Mouse (Mus musculus): ENCODE measurements around the gene Akap9. TPM values are rescaled to one million over a fixed set of nuclear protein-coding genes. Genes with fewer than 3 reads are reported as not detected.

Akap9 gene
- polyA plus RNA-seq, 1 experiment from 2014 or later = 69.8 TPM

- peak overlapping the region; percentile 87 for H3K4me2 ChIP-seq
- H3K27me3 ChIP-seq (replicated peaks; ENCODE audit: control insufficient read depth, insufficient read depth, low read length) = no peaks in the 10 kb centered on the region
- H3K4me3 ChIP-seq (ENCODE audit: low read depth, low read length) = peak overlapping the region; percentile 91
- peak; percentile 69 for ATAC-seq (replicated peaks; ENCODE audit: low FRiP score)
- H3K9me3 ChIP-seq (ENCODE audit: control insufficient read depth, low read length) = no peaks in the 10 kb centered on the region
- peak; percentile 63 for DNase-seq (ENCODE audit: low spot score)
- H3K9ac ChIP-seq (ENCODE audit: low read depth, low read length) = peak overlapping the region; percentile 97
- no peaks in the 10 kb centered on the region for H3K36me3 ChIP-seq (ENCODE audit: control insufficient read depth, insufficient read depth, low read length)
- peak overlapping the region; percentile 70; the same call in 1 of the 2 replicates for H3K27ac ChIP-seq (ENCODE audit: low read depth, low read length)
- H3K4me1 ChIP-seq (replicated peaks; ENCODE audit: control insufficient read depth, insufficient read depth, low read length) = peaks cover 9% of the 10 kb centered on the region
- 1% methylated on average over 12 of the region's 12 CpGs for WGBS
Observed at GRCm38 (mm10) chr5:3928690-3929046, 814 bp downstream of the Akap9 start.

GRCm38 (mm10) chr5:3930760-3931159 is 2.9 kb downstream of the Akap9 start:
- Histone ChIP-seq H3K27me3 (replicated peaks; ENCODE audit: control insufficient read depth, insufficient read depth, low read length) (no peaks in the 10 kb centered on the region), H3K4me1 (replicated peaks; ENCODE audit: control insufficient read depth, insufficient read depth, low read length) (peaks cover 9% of the 10 kb centered on the region)
- WGBS = 80% methylated on average over 5 of the region's 5 CpGs

GRCm38 (mm10) chr5:3931636-3932035 is 3.8 kb downstream of the Akap9 start:
- H3K4me3 ChIP-seq (ENCODE audit: low read depth, low read length) = no peak overlapping the region
- H3K4me1 ChIP-seq (replicated peaks; ENCODE audit: control insufficient read depth, insufficient read depth, low read length) = peaks cover 11% of the 10 kb centered on the region
- H3K27me3 ChIP-seq (replicated peaks; ENCODE audit: control insufficient read depth, insufficient read depth, low read length) = no peaks in the 10 kb centered on the region
- no peak overlapping the region for H3K9ac ChIP-seq (ENCODE audit: low read depth, low read length)
- DNase-seq (ENCODE audit: low spot score) (no peak), ATAC-seq (replicated peaks; ENCODE audit: low FRiP score) (no peak)
- WGBS = 87% methylated on average over 3 of the region's 3 CpGs
- no peaks in the 10 kb centered on the region for H3K9me3 ChIP-seq (ENCODE audit: control insufficient read depth, low read length)
- H3K4me2 ChIP-seq = no peak overlapping the region
- no peak overlapping the region for H3K27ac ChIP-seq (ENCODE audit: low read depth, low read length)
- no peaks in the 10 kb centered on the region for H3K36me3 ChIP-seq (ENCODE audit: control insufficient read depth, insufficient read depth, low read length)

More at GRCm38 (mm10) chr5:3930760-3931159, 2.9 kb downstream of the Akap9 start:
- ATAC-seq (replicated peaks; ENCODE audit: low FRiP score) (no peak), DNase-seq (ENCODE audit: low spot score) (no peak)
- Histone ChIP-seq H3K9me3 (ENCODE audit: control insufficient read depth, low read length) (no peaks in the 10 kb centered on the region), H3K9ac (ENCODE audit: low read depth, low read length) (no peak overlapping the region), H3K4me2 (no peak overlapping the region), H3K27ac (ENCODE audit: low read depth, low read length) (no peak overlapping the region), H3K36me3 (ENCODE audit: control insufficient read depth, insufficient read depth, low read length) (no peaks in the 10 kb centered on the region), H3K4me3 (ENCODE audit: low read depth, low read length) (no peak overlapping the region)

- Histone ChIP-seq H3K4me2 (no peak overlapping the region), H3K27ac (ENCODE audit: low read depth, low read length) (no peak overlapping the region), H3K4me3 (ENCODE audit: low read depth, low read length) (no peak overlapping the region), H3K27me3 (replicated peaks; ENCODE audit: control insufficient read depth, insufficient read depth, low read length) (no peaks in the 10 kb centered on the region), H3K4me1 (replicated peaks; ENCODE audit: control insufficient read depth, insufficient read depth, low read length) (peaks cover 15% of the 10 kb centered on the region), H3K9ac (ENCODE audit: low read depth, low read length) (no peak overlapping the region), H3K36me3 (ENCODE audit: control insufficient read depth, insufficient read depth, low read length) (no peaks in the 10 kb centered on the region), H3K9me3 (ENCODE audit: control insufficient read depth, low read length) (no peaks in the 10 kb centered on the region)
- ATAC-seq (replicated peaks; ENCODE audit: low FRiP score) (no peak), DNase-seq (ENCODE audit: low spot score) (no peak)
- 89% methylated on average over 3 of the region's 3 CpGs for WGBS
Observed at GRCm38 (mm10) chr5:3933551-3933950, 5.7 kb downstream of the Akap9 start.

- Histone ChIP-seq H3K4me2 (no peak overlapping the region), H3K36me3 (ENCODE audit: control insufficient read depth, insufficient read depth, low read length) (no peaks in the 10 kb centered on the region; the same call in 1 of the 2 replicates), H3K4me3 (ENCODE audit: low read depth, low read length) (no peak overlapping the region), H3K27ac (ENCODE audit: low read depth, low read length) (no peak overlapping the region), H3K9ac (ENCODE audit: low read depth, low read length) (no peak overlapping the region), H3K4me1 (replicated peaks; ENCODE audit: control insufficient read depth, insufficient read depth, low read length) (peaks cover 14% of the 10 kb centered on the region), H3K9me3 (ENCODE audit: control insufficient read depth, low read length) (no peaks in the 10 kb centered on the region), H3K27me3 (replicated peaks; ENCODE audit: control insufficient read depth, insufficient read depth, low read length) (no peaks in the 10 kb centered on the region)
- no peak for DNase-seq (ENCODE audit: low spot score)
- WGBS = 88% methylated on average over 5 of the region's 5 CpGs
- ATAC-seq (replicated peaks; ENCODE audit: low FRiP score) = no peak
Observed at GRCm38 (mm10) chr5:3935266-3935665, 7.4 kb downstream of the Akap9 start.

GRCm38 (mm10) chr5:3935778-3936554 is 8.1 kb downstream of the Akap9 start:
- WGBS = 86% methylated on average over 8 of the region's 8 CpGs
- no peak overlapping the region for H3K4me3 ChIP-seq (ENCODE audit: low read depth, low read length)
- H3K9me3 ChIP-seq (ENCODE audit: control insufficient read depth, low read length) = no peaks in the 10 kb centered on the region
- H3K27ac ChIP-seq (ENCODE audit: low read depth, low read length) = no peak overlapping the region
- peaks cover 14% of the 10 kb centered on the region for H3K4me1 ChIP-seq (replicated peaks; ENCODE audit: control insufficient read depth, insufficient read depth, low read length)
- no peaks in the 10 kb centered on the region; the same call in 1 of the 2 replicates for H3K36me3 ChIP-seq (ENCODE audit: control insufficient read depth, insufficient read depth, low read length)
- no peak for DNase-seq (ENCODE audit: low spot score)
- no peak overlapping the region for H3K9ac ChIP-seq (ENCODE audit: low read depth, low read length)
- no peak for ATAC-seq (replicated peaks; ENCODE audit: low FRiP score)
- no peaks in the 10 kb centered on the region for H3K27me3 ChIP-seq (replicated peaks; ENCODE audit: control insufficient read depth, insufficient read depth, low read length)
- H3K4me2 ChIP-seq = no peak overlapping the region

- ATAC-seq (replicated peaks; ENCODE audit: low FRiP score) (no peak), DNase-seq (ENCODE audit: low spot score) (no peak)
- Histone ChIP-seq H3K4me3 (ENCODE audit: low read depth, low read length) (no peak overlapping the region), H3K36me3 (ENCODE audit: control insufficient read depth, insufficient read depth, low read length) (no peaks in the 10 kb centered on the region; the same call in 1 of the 2 replicates), H3K27me3 (replicated peaks; ENCODE audit: control insufficient read depth, insufficient read depth, low read length) (no peaks in the 10 kb centered on the region), H3K27ac (ENCODE audit: low read depth, low read length) (no peak overlapping the region), H3K4me2 (no peak overlapping the region), H3K9me3 (ENCODE audit: control insufficient read depth, low read length) (no peaks in the 10 kb centered on the region), H3K9ac (ENCODE audit: low read depth, low read length) (no peak overlapping the region), H3K4me1 (replicated peaks; ENCODE audit: control insufficient read depth, insufficient read depth, low read length) (peaks cover 14% of the 10 kb centered on the region)
- WGBS = 95% methylated on average over 3 of the region's 3 CpGs
Observed at GRCm38 (mm10) chr5:3938905-3939304, 11.1 kb downstream of the Akap9 start.

GRCm38 (mm10) chr5:3939335-3939734 is 11.5 kb downstream of the Akap9 start:
- H3K27me3 ChIP-seq (replicated peaks; ENCODE audit: control insufficient read depth, insufficient read depth, low read length) = no peaks in the 10 kb centered on the region
- no peaks in the 10 kb centered on the region; the same call in 1 of the 2 replicates for H3K36me3 ChIP-seq (ENCODE audit: control insufficient read depth, insufficient read depth, low read length)
- 86% methylated on average over 5 of the region's 5 CpGs for WGBS
- H3K9ac ChIP-seq (ENCODE audit: low read depth, low read length) = no peak overlapping the region
- no peak overlapping the region for H3K4me2 ChIP-seq
- H3K9me3 ChIP-seq (ENCODE audit: control insufficient read depth, low read length) = no peaks in the 10 kb centered on the region
- no peak overlapping the region for H3K4me3 ChIP-seq (ENCODE audit: low read depth, low read length)
- H3K4me1 ChIP-seq (replicated peaks; ENCODE audit: control insufficient read depth, insufficient read depth, low read length) = peaks cover 14% of the 10 kb centered on the region
- no peak overlapping the region for H3K27ac ChIP-seq (ENCODE audit: low read depth, low read length)
- ATAC-seq (replicated peaks; ENCODE audit: low FRiP score) = no peak
- no peak for DNase-seq (ENCODE audit: low spot score)

- over 99% methylated on average over 2 of the region's 2 CpGs for WGBS
- DNase-seq (ENCODE audit: low spot score) (no peak), ATAC-seq (replicated peaks; ENCODE audit: low FRiP score) (no peak)
- Histone ChIP-seq H3K9me3 (ENCODE audit: control insufficient read depth, low read length) (no peaks in the 10 kb centered on the region), H3K4me1 (replicated peaks; ENCODE audit: control insufficient read depth, insufficient read depth, low read length) (peaks cover 14% of the 10 kb centered on the region), H3K27me3 (replicated peaks; ENCODE audit: control insufficient read depth, insufficient read depth, low read length) (no peaks in the 10 kb centered on the region), H3K4me3 (ENCODE audit: low read depth, low read length) (no peak overlapping the region), H3K36me3 (ENCODE audit: control insufficient read depth, insufficient read depth, low read length) (no peaks in the 10 kb centered on the region; the same call in 1 of the 2 replicates), H3K4me2 (no peak overlapping the region), H3K27ac (ENCODE audit: low read depth, low read length) (no peak overlapping the region), H3K9ac (ENCODE audit: low read depth, low read length) (no peak overlapping the region)
Observed at GRCm38 (mm10) chr5:3941240-3941639, 13.4 kb downstream of the Akap9 start.

Data from liver, embryonic 11.5 days (tissue).